Mouse (Mus musculus) lung, adult 2 months (tissue): ENCODE measurements around the gene Pmepa1.

Source experiments
- CTCF ChIP-seq: fragments of 200-500 bp; IDR thresholded peaks from 2 replicates; pipeline ENCODE4 v1.5.1; 2011; ENCODE audit warnings: mild to moderate bottlenecking, low read length, control low read depth; ENCODE audit not compliant: insufficient read depth
- POLR2A ChIP-seq: fragments of 200-500 bp; IDR thresholded peaks from 2 replicates; pipeline ENCODE4 v1.6.1; 2011; ENCODE audit warnings: low read depth, mild to moderate bottlenecking, control low read depth, low read length, borderline replicate concordance; ENCODE audit errors: extremely low read depth

- TF ChIP-seq CTCF = no peak
- TF ChIP-seq POLR2A = no peak
These were observed 50.4 kb downstream of the Pmepa1 start for GRCm38 (mm10) chr2:173225906-173226305.
